Mouse (Mus musculus) small intestine, adult 2 months (tissue): Measurements from ENCODE around the gene Ddx18.

ENCODE experiments used
- CTCF ChIP-seq: fragments of 200-500 bp; IDR thresholded peaks from 2 replicates; pipeline ENCODE4 v1.5.1; 2012; ENCODE audit warnings: low read depth, mild to moderate bottlenecking, control low read depth, inconsistent platforms, low read length, moderate library complexity, mixed read lengths; ENCODE audit not compliant: insufficient replicate concordance, insufficient read length; ENCODE audit errors: extremely low read depth
- POLR2A ChIP-seq: fragments of 200-500 bp; IDR thresholded peaks from 2 replicates; pipeline ENCODE4 v1.6.1; 2012; ENCODE audit warnings: low read depth, mild to moderate bottlenecking, control low read depth, inconsistent platforms, low read length, moderate library complexity

- TF ChIP-seq CTCF (no peak), POLR2A (no peak)
Observed at GRCm38 (mm10) chr1:121511186-121511585, 56.6 kb downstream of the Ddx18 start.
